Mouse (Mus musculus) bone marrow, adult 2 months (tissue): Measurements from ENCODE around the gene Fam118a. TPM values are rescaled to one million over a fixed set of nuclear protein-coding genes. Genes with fewer than 3 reads are reported as not detected.
A peak's percentile ranks its signal among the peaks of the same experiment; 100 is the strongest.

Experiments used
- H3K27ac ChIP-seq: fragments of 200-500 bp; 2 replicates; pipeline ENCODE4 v1.5.1; 2012; ENCODE audit warnings: low read depth, mild to moderate bottlenecking, control low read depth, inconsistent platforms, low read length; ENCODE audit not compliant: control insufficient read depth, poor library complexity, insufficient read depth
- H3K4me1 ChIP-seq: fragments of 200-500 bp; 2 replicates; pipeline ENCODE4 v1.6.1; 2011; ENCODE audit warnings: low read length; ENCODE audit not compliant: control insufficient read depth, insufficient read depth
- H3K4me3 ChIP-seq: fragments of 200-500 bp; replicated peaks from 2 replicates; pipeline ENCODE3; 2011; ENCODE audit warnings: mild to moderate bottlenecking, low read depth, low read length, control low read depth; ENCODE audit not compliant: control insufficient read depth
- CTCF ChIP-seq: fragments of 200-500 bp; IDR thresholded peaks from 2 replicates; pipeline ENCODE4 v1.5.1; 2011; ENCODE audit warnings: low read length, control low read depth; ENCODE audit not compliant: control insufficient read depth, insufficient read depth
- POLR2A ChIP-seq: fragments of 200-500 bp; IDR thresholded peaks from 2 replicates; pipeline ENCODE4 v1.6.1; 2011; ENCODE audit warnings: low read depth, mild to moderate bottlenecking, control low read depth, low read length, borderline replicate concordance; ENCODE audit not compliant: control insufficient read depth
- WGBS: fragments of 180-500 bp; shearing (Covaris S2); methylation state at CpG from one replicate; pipeline ENCODE4 v1.1.7; 2018; 5-methylcytosine and 5-hydroxymethylcytosine counted together
- polyA plus RNA-seq: library from polyadenylated mRNA; stranded (reverse); fragments of >200 nt; gene quantifications from 2 replicates; pipeline ENCODE4 v1.2.4, GENCODE M21; 2011; ENCODE audit warnings: low replicate concordance; ENCODE audit not compliant: missing spikeins, insufficient read depth, insufficient read length

Gene Fam118a
- polyA plus RNA-seq, 1 experiment = 8.7 TPM

- 1% methylated on average over 54 of the region's 59 CpGs for WGBS
- peak within 1 kb of the TSS; percentile 83 for H3K27ac ChIP-seq
- TF ChIP-seq POLR2A = peak; percentile 63
- no peak for TF ChIP-seq CTCF
Measured at GRCm38 (mm10) chr15:84987874-84988825, 40.6 kb upstream of the Fam118a start, which contains the start of gene 5031439G07Rik. 5031439G07Rik (minus strand) TSS chr15:84988551.

GRCm38 (mm10) chr15:84989098-84989497 lies 39.6 kb upstream of the Fam118a start:
- TF ChIP-seq CTCF (no peak), POLR2A (no peak)
- H3K27ac ChIP-seq = no peak overlapping the region
- WGBS = 68% methylated on average over 3 of the region's 3 CpGs
- H3K4me1 ChIP-seq = peaks cover 6% of the 10 kb centered on the region
- no peak overlapping the region for H3K4me3 ChIP-seq

More at GRCm38 (mm10) chr15:84987874-84988825, 40.6 kb upstream of the Fam118a start, which contains the start of gene 5031439G07Rik:
- Histone ChIP-seq H3K4me3 (peak within 1 kb of the TSS; percentile 87), H3K4me1 (peaks cover 3% of the 10 kb centered on the region; the same call in 1 of the 2 replicates)

GRCm38 (mm10) chr15:84989771-84990170 lies 39.0 kb upstream of the Fam118a start:
- WGBS = 74% methylated on average over 7 of the region's 7 CpGs
- TF ChIP-seq POLR2A (no peak), CTCF (no peak)
- H3K27ac ChIP-seq = no peak overlapping the region
- H3K4me1 ChIP-seq = peaks cover 10% of the 10 kb centered on the region
- H3K4me3 ChIP-seq = no peak overlapping the region

GRCm38 (mm10) chr15:84994498-84994897 lies 34.2 kb upstream of the Fam118a start:
- peaks cover 11% of the 10 kb centered on the region for H3K4me1 ChIP-seq
- peak overlapping the region; percentile 85 for H3K27ac ChIP-seq
- no peak overlapping the region for H3K4me3 ChIP-seq
- TF ChIP-seq POLR2A (no peak), CTCF (no peak)
- 6% methylated on average over 6 of the region's 6 CpGs for WGBS

GRCm38 (mm10) chr15:84995041-84995440 lies 33.7 kb upstream of the Fam118a start:
- Histone ChIP-seq H3K4me1 (peaks cover 11% of the 10 kb centered on the region), H3K4me3 (no peak overlapping the region), H3K27ac (peak overlapping the region; percentile 85)
- WGBS = 27% methylated on average over 6 of the region's 6 CpGs
- TF ChIP-seq POLR2A (no peak), CTCF (no peak)

GRCm38 (mm10) chr15:84995967-84996366 lies 32.8 kb upstream of the Fam118a start:
- Histone ChIP-seq H3K4me3 (no peak overlapping the region), H3K4me1 (peaks cover 11% of the 10 kb centered on the region), H3K27ac (no peak overlapping the region)
- TF ChIP-seq CTCF = peak; percentile 80
- no peak for TF ChIP-seq POLR2A
- 5% methylated on average over 1 of the region's 1 CpGs for WGBS

GRCm38 (mm10) chr15:84997768-84998454 lies 30.8 kb upstream of the Fam118a start:
- Histone ChIP-seq H3K4me1 (peaks cover 11% of the 10 kb centered on the region), H3K4me3 (no peak overlapping the region), H3K27ac (no peak overlapping the region)
- no peak for TF ChIP-seq CTCF
- no peak for TF ChIP-seq POLR2A
- 75% methylated on average over 14 of the region's 14 CpGs for WGBS

- Histone ChIP-seq H3K4me1 (peaks cover 2% of the 10 kb centered on the region; the same call in 1 of the 2 replicates), H3K27ac (no peak overlapping the region), H3K4me3 (no peak overlapping the region)
- TF ChIP-seq POLR2A (no peak), CTCF (no peak)
- WGBS = 60% methylated on average over 7 of the region's 7 CpGs
Measured at GRCm38 (mm10) chr15:84999911-85000310, 28.8 kb upstream of the Fam118a start.
